Mouse (Mus musculus) MEL (cell line): ENCODE data around the gene Klhl3. TPM values are rescaled to one million over a fixed set of nuclear protein-coding genes. Genes with fewer than 3 reads are reported as not detected.

Experiments
- DNase-seq: peaks from one replicate; pipeline ENCODE4 v3.0.0; 2011; ENCODE audit warnings: low read depth, low spot score
- H3K27ac ChIP-seq: 2 replicates; pipeline ENCODE4 v1.5.1; 2012; ENCODE audit warnings: low read depth, mild to moderate bottlenecking, control low read depth, low read length, moderate library complexity; ENCODE audit not compliant: control insufficient read depth
- H3K27me3 ChIP-seq, 2 experiments: fragments of 150-350 bp in 1 of 2; sonication (generic) in 1 of 2; 2 replicates each; pipeline ENCODE4 v1.6.1; 2012; ENCODE audit warnings: low read length in 2 of 2, mild to moderate bottlenecking in 2 of 2, improper control_type of control experiment in 1 of 2, moderate library complexity in 1 of 2; ENCODE audit not compliant: insufficient read depth in 2 of 2, control insufficient read depth in 1 of 2
- H3K36me3 ChIP-seq, 2 experiments: 2 replicates each; pipeline ENCODE4 v1.6.1; 2012 to 2014; ENCODE audit warnings: low read length in 2 of 2, improper control_type of control experiment in 1 of 2, inconsistent platforms in 1 of 2, mild to moderate bottlenecking in 1 of 2; ENCODE audit not compliant: insufficient read depth in 2 of 2, control insufficient read depth in 1 of 2
- H3K4me1 ChIP-seq, 2 experiments: fragments of 150-350 bp in 1 of 2; sonication (generic) in 1 of 2; 2 replicates each; pipeline ENCODE4 v1.6.1; 2012; ENCODE audit warnings: low read length in 2 of 2, improper control_type of control experiment in 1 of 2, mild to moderate bottlenecking in 1 of 2; ENCODE audit not compliant: insufficient read depth in 2 of 2, control insufficient read depth in 1 of 2
- H3K4me3 ChIP-seq, 2 experiments: fragments of 150-350 bp in 1 of 2; sonication (generic) in 1 of 2; 2 replicates each; pipeline ENCODE4 v1.5.1; 2012; ENCODE audit warnings: low read depth in 2 of 2, low read length in 2 of 2, mild to moderate bottlenecking in 2 of 2, moderate library complexity in 2 of 2, control low read depth in 1 of 2, improper control_type of control experiment in 1 of 2; ENCODE audit not compliant: control insufficient read depth in 1 of 2, insufficient read depth in 1 of 2
- H3K79me2 ChIP-seq: 2 replicates; pipeline ENCODE4 v1.6.1; 2012; ENCODE audit warnings: mild to moderate bottlenecking, low read length, moderate library complexity; ENCODE audit not compliant: control insufficient read depth, poor library complexity, insufficient read depth
- H3K9ac ChIP-seq: 2 replicates; pipeline ENCODE4 v1.6.1; 2012; ENCODE audit warnings: low read depth, mild to moderate bottlenecking, control low read depth, low read length, moderate library complexity; ENCODE audit not compliant: control insufficient read depth, poor library complexity, severe bottlenecking
- H3K9me3 ChIP-seq: fragments of 150-350 bp; sonication (generic); replicated peaks from 2 replicates; pipeline ENCODE4 v1.6.1; 2012; ENCODE audit warnings: mild to moderate bottlenecking, low read length, improper control_type of control experiment, moderate library complexity; ENCODE audit not compliant: insufficient read depth
- CHD1 ChIP-seq: IDR thresholded peaks from 2 replicates; pipeline ENCODE4 v1.6.1; 2012; ENCODE audit warnings: low read depth, mild to moderate bottlenecking, inconsistent platforms, low read length, improper control_type of control experiment
- CTCF ChIP-seq, 3 experiments: IDR thresholded peaks in 2 of 3; conservative IDR thresholded peaks in 1 of 3; 2 replicates each; pipeline ENCODE4 v1.5.1; 2011 to 2012; ENCODE audit warnings: low read length in 3 of 3, low read depth in 2 of 3, mild to moderate bottlenecking in 2 of 3, improper control_type of control experiment in 1 of 3, inconsistent platforms in 1 of 3, mixed read lengths in 1 of 3, moderate library complexity in 1 of 3; ENCODE audit not compliant: control insufficient read depth in 1 of 3, insufficient read depth in 1 of 3, poor library complexity in 1 of 3, severe bottlenecking in 1 of 3
- HCFC1 ChIP-seq: IDR thresholded peaks from 2 replicates; pipeline ENCODE4 v1.6.1; 2012; ENCODE audit warnings: low read depth, mild to moderate bottlenecking, inconsistent platforms, low read length, improper control_type of control experiment, moderate library complexity
- MAX ChIP-seq: IDR thresholded peaks from 2 replicates; pipeline ENCODE4 v1.6.1; 2011; ENCODE audit warnings: low read length, improper control_type of control experiment
- MAZ ChIP-seq: IDR thresholded peaks from 2 replicates; pipeline ENCODE4 v1.6.1; 2012; ENCODE audit warnings: low read depth, mild to moderate bottlenecking, inconsistent platforms, low read length, improper control_type of control experiment
- MYB ChIP-seq: IDR thresholded peaks from 2 replicates; pipeline ENCODE4 v1.6.1; 2011; ENCODE audit warnings: mild to moderate bottlenecking, low read depth, low read length, improper control_type of control experiment
- NELFE ChIP-seq: IDR thresholded peaks from 2 replicates; pipeline ENCODE4 v1.6.1; 2011; ENCODE audit warnings: low read depth, low read length, improper control_type of control experiment
- NRF1 ChIP-seq: IDR thresholded peaks from 2 replicates; pipeline ENCODE4 v1.6.1; 2014; ENCODE audit warnings: low read depth, mild to moderate bottlenecking, inconsistent platforms, low read length, improper control_type of control experiment, moderate library complexity; ENCODE audit not compliant: poor library complexity, insufficient read depth, severe bottlenecking
- RAD21 ChIP-seq: IDR thresholded peaks from 2 replicates; pipeline ENCODE4 v1.6.1; 2011; ENCODE audit warnings: mild to moderate bottlenecking, low read depth, low read length, improper control_type of control experiment
- RCOR1 ChIP-seq: IDR thresholded peaks from 2 replicates; pipeline ENCODE4 v1.6.1; 2012; ENCODE audit warnings: low read depth, mild to moderate bottlenecking, inconsistent platforms, low read length, improper control_type of control experiment
- SMC3 ChIP-seq: IDR thresholded peaks from 2 replicates; pipeline ENCODE4 v1.6.1; 2011; ENCODE audit warnings: low read depth, low read length, improper control_type of control experiment
- UBTF ChIP-seq: IDR thresholded peaks from 2 replicates; pipeline ENCODE4 v1.6.1; 2012; ENCODE audit warnings: low read depth, mild to moderate bottlenecking, inconsistent platforms, low read length, improper control_type of control experiment, moderate library complexity, borderline replicate concordance; ENCODE audit not compliant: insufficient read depth
- USF1 ChIP-seq: IDR thresholded peaks from 2 replicates; pipeline ENCODE4 v1.6.1; 2014; ENCODE audit warnings: low read depth, mild to moderate bottlenecking, inconsistent platforms, low read length, improper control_type of control experiment, moderate library complexity
- USF2 ChIP-seq, 2 experiments: IDR thresholded peaks; 2 replicates each; pipeline ENCODE4 v1.6.1; 2011 to 2012; ENCODE audit warnings: improper control_type of control experiment in 2 of 2, low read length in 2 of 2, borderline replicate concordance in 1 of 2, inconsistent platforms in 1 of 2, low read depth in 1 of 2, mild to moderate bottlenecking in 1 of 2; ENCODE audit not compliant: insufficient read depth in 1 of 2
- ZKSCAN1 ChIP-seq: IDR thresholded peaks from 2 replicates; pipeline ENCODE4 v1.6.1; 2012; ENCODE audit warnings: low read depth, mild to moderate bottlenecking, inconsistent platforms, low read length, improper control_type of control experiment, moderate library complexity
- polyA plus RNA-seq, 2 experiments: library from polyadenylated mRNA; stranded (reverse) in 1 of 2; unstranded in 1 of 2; fragments of >175 nt in 1 of 2; fragments of >200 nt in 1 of 2; gene quantifications; 2 replicates each; pipeline versions ENCODE4 v1.2.1 to v1.2.4; 2012; ENCODE audit warnings: low replicate concordance in 2 of 2, low read depth in 1 of 2; ENCODE audit not compliant: insufficient read length in 2 of 2, insufficient read depth in 1 of 2, missing spikeins in 1 of 2
- total RNA-seq: library from RNA; depleted of rRNA; stranded (reverse); fragments of 300-350 nt; gene quantifications from 2 replicates; pipeline ENCODE4 v1.2.3, GENCODE M21; 2012

Gene Klhl3
- total and polyA plus RNA-seq, 3 experiments: 0.01 TPM; not detected in 2

DNA sequence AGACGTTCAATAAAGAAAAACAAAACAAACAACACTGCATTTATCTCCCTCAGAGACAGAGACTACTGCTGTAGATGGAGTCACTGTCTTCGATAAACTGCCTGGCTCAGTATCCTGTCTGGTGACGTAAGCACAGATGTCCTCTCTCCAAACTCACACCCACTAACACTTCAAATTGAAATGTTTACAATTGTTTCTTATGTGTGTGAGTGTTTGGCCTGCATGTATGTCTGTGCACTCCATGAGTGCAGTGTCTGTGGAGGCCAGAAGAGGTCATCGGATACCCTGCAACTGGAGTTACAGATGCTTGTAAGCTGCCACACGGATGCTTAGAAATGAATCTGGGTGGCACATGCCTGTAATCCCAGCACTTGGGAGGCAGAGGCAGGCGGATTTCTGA, 96.1 kb downstream of the Klhl3 start:
- no peak for DNase-seq
- Histone ChIP-seq H3K27me3 (no peaks in the 10 kb centered on the region), H3K4me1 (no peaks in the 10 kb centered on the region), H3K36me3 (no peaks in the 10 kb centered on the region), H3K4me3 (no peak overlapping the region), H3K79me2 (no peaks in the 10 kb centered on the region), H3K27ac (no peak overlapping the region), H3K9me3 (no peaks in the 10 kb centered on the region), H3K9ac (no peak overlapping the region)
- no peak for TF ChIP-seq USF2 (IDR thresholded peaks at IDR 0.05; ENCODE audit: borderline replicate concordance in 1 of 2, insufficient read depth in 1 of 2, low read depth in 1 of 2, low read length in 2 of 2)

DNA sequence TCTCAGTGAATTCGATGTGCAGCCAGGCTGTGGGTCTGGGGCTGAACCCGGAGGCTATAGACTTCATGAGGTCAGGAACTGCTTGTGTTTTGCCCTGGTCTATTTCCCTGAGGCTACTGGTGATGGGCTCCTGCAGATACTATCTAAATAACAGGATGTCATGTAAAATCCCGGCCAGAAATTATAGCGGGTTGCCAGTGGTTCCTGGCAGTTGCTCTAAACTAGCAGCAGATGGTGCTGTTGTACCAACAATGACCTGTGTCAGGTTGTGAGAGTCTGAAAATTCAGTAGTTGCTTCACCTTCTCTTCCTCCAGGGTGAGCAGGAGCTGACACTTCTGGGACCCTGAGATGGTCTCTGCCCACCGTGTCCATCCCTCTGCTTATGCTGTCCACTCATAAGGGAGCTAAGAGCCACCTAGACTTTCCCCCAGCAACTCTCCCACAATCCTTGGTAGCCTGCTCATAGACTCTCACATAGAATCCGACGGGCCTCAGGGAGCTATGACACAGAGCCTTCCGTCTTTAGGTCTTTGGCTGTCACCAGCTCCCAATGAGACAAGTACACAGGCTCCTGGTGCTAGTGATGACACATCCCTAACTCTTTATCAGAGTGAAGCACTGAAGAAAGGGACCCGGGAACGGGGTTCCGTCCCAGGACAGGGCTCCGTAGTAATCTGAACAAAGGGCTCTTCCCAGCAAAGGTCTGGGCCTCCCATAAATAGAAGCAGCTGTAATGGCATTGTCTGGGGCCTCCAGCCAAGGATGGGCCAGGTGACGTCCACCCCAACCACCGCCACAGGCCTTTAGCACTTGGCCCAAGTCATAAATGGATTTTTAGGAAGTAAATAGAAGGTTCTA, 101.1 kb downstream of the Klhl3 start:
- Histone ChIP-seq H3K9ac (no peak overlapping the region), H3K4me3 (no peak overlapping the region), H3K4me1 (no peaks in the 10 kb centered on the region), H3K36me3 (no peaks in the 10 kb centered on the region), H3K9me3 (no peaks in the 10 kb centered on the region)
- peak; percentile 27 for DNase-seq
- no peak for TF ChIP-seq MAZ
- no peak for TF ChIP-seq MAX
- TF ChIP-seq NELFE: no peak
- TF ChIP-seq MYB: no peak
- TF ChIP-seq RAD21: peak; percentile 54
- no peak for TF ChIP-seq CHD1
- peak; percentile 17 to 51 (median 37); a peak in 5 of 6 replicates for TF ChIP-seq CTCF (IDR thresholded peaks at IDR 0.05 in 2 of 3, conservative IDR thresholded peaks at IDR 0.05 in 1 of 3; ENCODE audit: control insufficient read depth in 1 of 3, insufficient read depth in 1 of 3, low read depth in 2 of 3, low read length in 3 of 3, poor library complexity in 1 of 3, severe bottlenecking in 1 of 3)
- TF ChIP-seq ZKSCAN1: no peak
- no peak for TF ChIP-seq USF1
- TF ChIP-seq UBTF: no peak
- no peak for TF ChIP-seq NRF1
- TF ChIP-seq SMC3: peak; percentile 32; the same call in 1 of the 2 replicates
- no peak for TF ChIP-seq RCOR1
- TF ChIP-seq HCFC1: no peak
- TF ChIP-seq, all 39 proteins: peak for 3
- no peaks in the 10 kb centered on the region for H3K79me2 ChIP-seq
- H3K27ac ChIP-seq: no peak overlapping the region
- no peaks in the 10 kb centered on the region for H3K27me3 ChIP-seq
